Mouse (Mus musculus) frontal cortex, postnatal 36 days (tissue): ENCODE data around the gene Ank2.
A peak's percentile ranks its signal among the peaks of the same experiment; 100 is the strongest.

ENCODE experiments used
- DNase-seq, 2 experiments: peaks; one replicate each; pipeline ENCODE4 v3.0.0; 2022; ENCODE audit warnings: low spot score in 2 of 2

Gene Ank2

DNA sequence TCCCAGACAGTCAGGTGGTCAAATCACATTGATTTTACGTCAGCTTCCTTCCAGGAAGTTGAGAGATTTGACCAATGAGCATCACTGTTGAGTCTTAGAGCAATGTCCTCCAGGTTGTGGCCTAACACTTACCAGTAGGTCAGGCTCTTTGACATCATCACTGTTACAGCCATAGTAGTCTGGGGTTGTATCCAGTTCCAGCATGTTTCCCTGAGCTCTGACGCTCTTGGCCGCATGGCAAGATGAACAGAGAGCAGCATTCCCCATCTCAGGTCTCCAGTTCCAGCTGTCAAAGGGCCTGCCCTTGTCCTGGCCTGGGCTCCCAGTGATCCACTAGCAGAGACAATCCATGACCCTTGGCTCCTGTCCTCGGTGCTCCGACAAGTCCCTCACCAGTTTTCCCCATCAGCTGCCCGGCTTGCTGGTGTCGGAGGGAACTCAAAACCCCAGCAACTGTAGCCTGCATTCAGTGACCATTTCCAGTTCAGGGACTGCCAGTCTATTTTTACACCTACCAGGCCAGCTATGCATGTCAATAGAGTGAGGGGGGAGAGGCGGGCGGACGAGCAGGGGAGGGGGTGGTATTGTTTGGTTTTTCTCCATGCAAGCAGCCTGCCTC is 374.7 kb downstream of the Ank2 start:
- no peak for DNase-seq

DNA sequence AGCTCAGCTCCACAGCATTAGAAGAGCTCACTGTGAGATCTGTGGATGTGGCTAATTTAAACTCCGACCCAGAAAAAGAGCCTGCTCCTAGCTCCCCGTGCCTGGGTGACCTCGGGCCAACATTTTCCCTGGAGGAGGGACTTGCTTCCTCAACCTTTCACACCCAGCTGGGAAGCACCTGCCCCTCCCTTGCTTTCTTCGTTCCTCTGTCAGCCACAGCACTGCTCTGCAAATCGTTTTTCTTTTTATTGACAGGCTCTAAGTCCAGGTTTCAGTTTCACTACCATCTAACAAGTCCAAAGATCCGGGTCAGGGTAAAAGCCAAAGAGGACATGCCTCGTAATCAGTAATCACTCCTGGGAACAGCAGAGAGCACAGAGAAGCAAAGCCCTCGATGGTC is 375.8 kb downstream of the Ank2 start:
- DNase-seq = no peak

DNA sequence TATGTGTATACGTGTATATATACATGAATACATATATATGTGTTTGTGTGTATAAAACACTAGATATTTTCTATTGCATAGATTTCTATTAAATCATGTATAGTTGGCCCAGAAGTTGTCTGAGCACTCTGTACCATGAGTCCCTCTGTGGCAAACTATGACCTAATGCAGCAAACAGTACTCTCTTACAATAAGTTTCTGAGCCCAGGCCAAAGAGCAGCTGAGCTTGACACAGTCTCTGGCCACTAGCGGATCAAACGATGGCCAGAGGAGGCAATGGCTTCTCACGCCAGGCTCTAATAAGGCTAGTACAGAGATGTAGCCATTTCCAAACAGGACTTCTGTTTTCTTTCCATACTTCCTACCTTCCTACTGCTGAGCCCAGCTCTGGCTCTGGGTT is 380.4 kb downstream of the Ank2 start:
- DNase-seq = no peak

DNA sequence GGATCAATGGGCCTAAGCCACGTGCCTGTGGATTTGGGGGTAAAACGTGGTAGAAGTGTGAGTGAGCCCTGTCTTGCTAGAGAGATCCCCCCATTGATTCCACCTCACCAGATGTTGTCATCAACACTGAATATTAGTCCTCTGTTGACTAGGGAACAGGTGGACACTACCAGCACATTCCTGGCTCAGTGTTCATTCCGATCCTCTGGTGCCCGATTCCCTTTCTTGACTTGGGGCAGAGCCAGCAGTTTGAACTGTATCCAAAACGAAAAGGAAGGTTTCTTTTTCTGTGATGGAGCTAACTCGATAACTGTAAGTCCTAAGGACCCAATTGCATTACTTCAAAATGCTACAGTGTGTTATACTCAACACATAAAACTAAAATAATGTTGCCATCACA is 382.9 kb downstream of the Ank2 start:
- no peak for DNase-seq

DNA sequence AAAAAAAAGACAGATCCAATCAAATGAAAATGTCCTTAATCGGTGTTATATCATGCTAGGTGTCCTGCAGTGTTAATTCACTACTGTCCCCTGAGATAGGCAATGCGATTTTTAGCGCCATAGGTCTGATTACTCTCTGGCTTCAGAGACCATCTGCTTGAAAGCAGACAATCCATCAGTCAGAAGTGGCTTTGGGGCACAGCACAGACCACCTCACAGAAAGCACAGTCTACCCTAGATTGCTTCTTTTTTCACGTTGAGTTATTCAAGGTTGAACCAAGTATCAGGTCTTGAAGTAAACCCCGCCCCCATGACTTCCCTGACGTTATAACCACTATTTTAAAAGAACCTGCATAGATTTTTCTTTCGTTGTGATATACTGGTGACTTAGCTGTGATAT is 385.9 kb downstream of the Ank2 start:
- DNase-seq = no peak

DNA sequence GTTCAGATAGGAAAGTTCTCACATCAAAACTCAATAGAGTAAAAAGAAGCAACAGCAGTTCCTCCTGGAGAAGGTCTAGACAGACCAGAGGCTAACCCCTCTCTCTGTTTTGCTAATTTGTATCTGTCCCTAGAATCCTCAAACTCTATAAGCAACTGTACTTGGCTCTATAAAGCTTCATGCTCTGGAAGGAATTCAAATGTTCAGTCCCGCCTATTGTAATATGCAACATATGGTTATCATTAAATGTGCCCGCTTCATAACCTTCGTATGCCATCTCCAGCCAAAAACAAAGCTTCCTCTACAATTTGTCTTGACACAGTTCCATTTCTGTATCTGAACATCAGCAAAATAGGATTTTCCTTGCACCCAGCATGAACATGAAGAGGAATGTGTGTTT is 389.7 kb downstream of the Ank2 start:
- DNase-seq = no peak

DNA sequence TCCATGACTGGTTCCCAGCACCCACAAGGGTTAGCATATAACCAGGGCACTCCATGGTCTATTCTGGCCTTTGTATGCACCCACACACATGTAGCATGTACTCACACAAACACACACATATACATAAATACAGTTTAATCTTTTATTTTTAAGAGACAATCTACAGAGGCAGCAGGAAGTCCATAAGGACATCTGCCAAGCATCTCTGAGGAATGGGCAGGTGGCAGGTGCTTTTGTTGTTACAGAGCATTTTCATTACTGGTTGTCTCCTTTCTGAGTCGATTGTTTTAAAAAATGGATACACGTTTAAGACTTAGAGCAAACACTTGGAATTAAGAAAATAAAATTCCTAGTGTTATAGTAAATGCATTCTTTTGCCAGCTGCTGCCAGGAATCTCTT is 390.7 kb downstream of the Ank2 start:
- no peak for DNase-seq

DNA sequence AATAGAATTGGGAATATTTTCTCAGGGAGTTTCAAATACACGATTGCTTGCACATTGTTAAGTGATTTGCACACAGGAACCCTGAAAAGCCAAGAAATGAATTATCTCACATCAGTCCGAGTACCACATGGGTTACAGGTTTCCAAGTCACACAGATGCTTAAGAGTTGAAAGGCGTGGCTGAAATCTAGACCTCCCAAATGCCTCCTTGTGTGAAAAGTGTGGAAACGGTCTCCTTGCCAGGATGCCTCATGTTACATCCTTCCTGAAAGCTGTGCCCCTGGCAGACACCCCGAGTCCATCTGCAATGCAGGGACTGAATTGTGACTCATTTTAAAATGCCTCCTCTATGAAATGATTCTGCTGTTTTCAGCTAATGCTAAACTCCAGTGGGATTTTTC is 391.9 kb downstream of the Ank2 start:
- DNase-seq = no peak

DNA sequence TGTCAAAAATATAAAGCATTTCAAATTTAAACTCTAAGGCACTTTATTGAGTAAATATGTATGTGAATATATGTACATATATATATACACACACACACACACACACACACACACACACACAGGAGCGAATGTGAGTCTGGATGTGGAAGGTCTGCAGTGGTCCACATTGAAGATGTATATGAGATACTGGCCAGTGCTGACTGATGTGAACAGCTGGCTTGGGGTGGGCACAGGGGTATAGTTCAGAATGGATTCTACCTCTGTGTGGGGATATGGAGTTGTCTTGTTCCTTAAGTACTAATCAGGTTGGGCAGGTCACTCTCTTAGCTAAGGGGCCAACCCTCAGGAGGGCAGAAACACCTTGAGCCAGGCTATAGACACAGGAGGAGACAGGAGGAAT is 397.8 kb downstream of the Ank2 start:
- DNase-seq = no peak

DNA sequence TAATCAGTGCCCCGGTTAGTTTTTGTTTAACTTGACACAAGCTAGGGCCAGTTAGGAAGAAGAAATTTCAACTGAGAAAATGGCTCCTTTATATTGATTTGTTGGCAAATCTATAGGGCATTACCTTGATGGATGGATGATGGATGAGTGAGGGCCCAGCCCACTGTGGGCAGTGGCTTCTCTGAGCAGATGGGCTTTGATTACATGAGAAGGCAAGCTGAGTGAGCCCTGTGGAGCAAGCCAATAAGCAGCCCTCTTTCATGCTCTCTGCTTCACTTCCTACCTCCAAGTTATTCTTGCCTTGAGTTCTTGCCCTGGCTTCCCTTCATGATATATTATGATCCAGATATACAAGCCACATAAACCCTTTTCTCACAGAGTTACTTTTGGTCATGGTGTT is 401.4 kb downstream of the Ank2 start:
- no peak for DNase-seq

DNA sequence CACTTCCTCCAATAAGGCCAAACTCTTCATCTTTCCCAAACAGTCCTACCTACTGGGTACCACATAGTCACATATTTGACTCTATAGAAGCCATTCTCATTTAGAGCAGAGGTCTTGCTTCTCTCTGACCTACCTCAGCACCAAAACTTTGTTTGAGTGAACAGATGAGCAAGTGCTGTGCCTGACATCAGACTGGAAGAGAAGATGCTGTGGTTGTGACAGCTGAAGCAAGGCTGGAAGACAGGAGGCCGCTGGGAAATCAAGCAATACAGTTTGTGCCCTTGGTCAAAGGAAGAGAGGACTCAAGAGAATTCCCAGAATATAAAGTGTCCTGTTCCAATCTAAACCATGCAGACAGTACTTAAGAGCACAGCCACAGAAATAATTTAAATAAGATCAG is 402.0 kb downstream of the Ank2 start:
- DNase-seq = no peak

DNA sequence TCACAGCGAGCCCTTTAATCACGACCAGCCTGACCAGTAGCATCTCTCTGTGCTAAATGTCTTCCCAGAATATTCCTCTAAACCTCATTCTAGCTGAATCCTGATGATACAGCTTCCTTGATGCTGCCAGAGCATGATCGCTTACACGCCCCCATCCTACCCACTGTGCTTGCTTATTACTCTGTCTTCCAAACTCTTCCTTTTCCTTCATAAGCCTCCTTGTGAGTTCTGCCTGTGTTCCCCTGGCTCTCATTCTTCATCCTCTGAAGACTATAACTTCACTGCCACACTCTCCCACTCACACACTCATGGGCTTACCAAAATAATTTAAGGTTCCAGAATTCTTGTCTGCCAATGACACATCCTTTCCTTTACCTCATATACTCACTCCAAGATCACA is 405.5 kb downstream of the Ank2 start:
- peak; percentile 47 to 59 for DNase-seq

DNA sequence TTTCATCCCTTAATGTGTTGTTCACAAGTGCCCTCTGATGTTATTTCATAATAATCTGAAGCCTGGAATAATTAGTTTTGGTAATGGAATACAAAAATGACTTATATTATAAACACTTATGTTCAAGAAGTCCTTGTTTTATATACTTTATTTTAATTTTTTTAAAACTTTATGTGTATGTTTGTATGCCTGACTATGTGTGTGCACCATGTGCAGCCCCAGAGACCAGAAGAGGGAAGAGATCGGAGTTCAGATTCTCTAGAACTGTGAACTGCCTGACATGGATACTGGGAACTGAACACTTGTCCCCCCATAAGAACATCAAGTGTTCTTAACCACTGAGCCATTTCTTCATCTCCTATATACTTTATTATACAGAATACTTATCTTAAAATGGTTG is 411.6 kb downstream of the Ank2 start:
- no peak for DNase-seq

DNA sequence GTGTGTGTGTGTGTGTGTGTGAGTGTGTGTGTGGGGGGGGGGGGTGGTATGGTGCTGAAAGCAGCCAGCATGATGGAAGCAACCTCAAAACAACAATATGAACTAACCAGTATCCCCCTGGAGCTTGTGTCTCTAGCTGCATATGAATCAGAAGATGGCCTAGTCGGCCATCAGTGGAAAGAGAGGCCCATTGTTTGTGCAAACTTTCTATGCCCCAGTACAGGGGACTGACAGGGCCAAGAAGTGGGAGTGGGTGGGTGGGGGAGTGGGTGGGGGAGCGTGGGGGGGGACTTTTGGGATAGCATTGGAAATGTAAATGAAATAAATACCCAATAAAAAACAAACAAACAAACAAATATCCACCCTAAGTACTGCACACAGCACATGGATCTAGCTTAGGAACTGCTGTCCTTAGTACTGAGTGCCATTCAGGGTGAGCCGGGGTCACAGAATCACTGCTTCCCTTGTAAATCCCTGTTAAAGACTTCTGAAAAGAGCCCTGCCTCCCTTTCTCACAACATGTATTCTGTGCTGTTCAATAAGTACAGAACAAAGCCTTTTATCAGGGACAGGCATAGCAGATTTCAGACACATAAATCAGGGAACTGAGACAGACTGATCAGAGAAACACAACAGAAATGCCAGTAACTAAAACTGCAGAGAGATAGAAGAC is 412.2 kb downstream of the Ank2 start:
- DNase-seq = no peak

DNA sequence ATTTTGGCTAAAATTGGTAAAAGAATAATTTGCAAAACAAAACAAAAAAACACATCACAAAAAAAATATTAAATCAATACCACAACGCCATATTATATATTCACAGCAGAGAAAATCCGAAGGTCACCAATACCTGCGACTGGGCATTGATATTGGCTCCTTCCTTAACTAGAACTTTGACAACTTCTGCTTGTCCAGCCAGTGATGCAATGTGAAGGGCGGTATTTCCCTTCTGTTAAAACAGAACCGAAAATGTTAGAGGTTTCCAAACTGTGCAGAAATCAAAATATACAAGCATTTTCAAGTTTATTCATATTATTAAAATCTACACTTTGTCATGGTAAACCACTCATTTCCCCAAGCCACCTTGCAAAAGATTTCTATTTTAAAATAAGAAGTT is 421.8 kb downstream of the Ank2 start:
- no peak for DNase-seq

DNA sequence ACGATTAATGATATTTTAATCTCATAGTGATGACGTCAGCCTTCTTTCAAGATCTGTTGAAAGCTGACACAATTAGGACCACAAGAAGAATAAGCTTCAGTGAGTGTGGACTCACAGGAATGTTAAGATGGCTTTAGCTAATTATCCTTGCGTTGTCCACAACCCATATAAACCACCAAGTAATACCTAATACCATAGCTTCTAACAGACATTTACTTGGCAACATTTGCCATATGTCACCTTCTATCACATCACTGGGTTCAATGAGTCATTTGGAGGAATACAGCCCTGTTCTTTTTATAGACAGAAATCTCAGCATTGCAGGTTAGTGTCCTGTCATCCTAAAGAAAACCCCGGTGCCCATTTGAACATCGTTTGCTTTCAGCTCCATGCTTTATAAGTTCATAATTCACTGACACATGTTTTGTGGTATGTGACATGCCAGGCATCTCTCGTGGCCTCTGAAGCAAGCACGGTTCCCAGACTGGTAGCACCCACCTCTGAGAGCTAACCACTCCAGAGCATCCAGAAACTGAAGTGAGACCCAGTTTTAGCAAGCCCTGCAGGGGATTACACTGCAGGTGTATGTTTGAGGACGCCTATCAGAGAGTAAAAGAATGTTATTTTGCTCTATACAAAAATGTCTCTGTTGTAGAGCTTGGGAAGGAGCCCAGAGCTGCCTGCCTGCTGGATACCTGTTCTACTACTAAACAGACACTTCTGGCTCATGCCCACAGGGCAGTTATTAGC is 423.4 kb downstream of the Ank2 start:
- DNase-seq = no peak

DNA sequence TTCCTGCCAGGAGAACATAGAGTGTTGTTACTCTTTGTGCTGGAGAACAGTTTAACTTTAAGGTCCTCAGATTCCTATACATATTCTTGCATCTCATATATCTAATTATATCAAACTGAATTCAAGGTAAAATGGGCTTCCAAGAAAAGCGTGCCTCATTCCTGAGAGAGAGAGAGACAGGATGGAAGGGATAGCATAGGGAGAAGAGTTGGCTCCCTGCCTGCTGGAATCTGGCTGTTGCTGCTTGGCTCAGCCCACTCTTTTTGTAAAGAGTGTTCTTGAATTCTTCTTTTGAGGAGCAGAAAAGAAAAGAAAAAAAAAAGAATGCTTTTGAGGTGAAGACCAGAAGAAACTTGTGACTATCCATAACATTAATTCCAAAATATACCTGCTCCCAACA is 427.7 kb downstream of the Ank2 start:
- DNase-seq = peak; percentile 65 to 84

DNA sequence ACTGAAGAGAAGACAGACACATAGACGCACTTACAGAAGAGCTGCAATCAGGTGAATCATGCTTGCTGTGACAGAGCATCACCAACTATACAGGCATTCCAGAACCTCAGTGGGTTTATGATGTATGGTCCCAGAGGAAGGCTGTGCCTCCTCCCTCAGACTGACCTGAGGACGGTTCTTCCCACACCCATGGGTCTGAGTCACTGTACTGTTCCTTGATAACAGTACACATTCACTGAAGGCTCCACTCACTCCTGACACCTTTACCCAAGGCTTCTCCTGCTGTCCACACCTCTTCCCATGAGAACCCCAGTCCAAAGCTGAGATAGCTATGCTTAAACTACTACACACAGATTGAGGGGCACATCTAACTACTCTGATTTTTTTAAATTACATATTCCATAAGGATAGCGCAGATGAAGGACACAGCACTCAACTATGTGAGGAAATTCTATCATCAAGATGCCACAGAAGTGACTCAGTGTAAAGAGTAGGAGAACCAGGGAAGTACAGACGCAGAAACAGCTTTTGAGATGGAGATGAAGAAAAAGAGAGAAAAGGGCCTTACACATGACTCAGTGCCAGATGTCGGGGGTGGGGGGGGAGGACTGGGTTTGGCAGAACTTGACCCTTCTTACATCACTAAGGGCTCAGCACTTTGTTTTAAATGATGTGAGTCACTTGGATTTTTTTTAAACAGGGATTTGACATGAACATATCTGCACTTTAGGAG is 435.3 kb downstream of the Ank2 start:
- DNase-seq = no peak

DNA sequence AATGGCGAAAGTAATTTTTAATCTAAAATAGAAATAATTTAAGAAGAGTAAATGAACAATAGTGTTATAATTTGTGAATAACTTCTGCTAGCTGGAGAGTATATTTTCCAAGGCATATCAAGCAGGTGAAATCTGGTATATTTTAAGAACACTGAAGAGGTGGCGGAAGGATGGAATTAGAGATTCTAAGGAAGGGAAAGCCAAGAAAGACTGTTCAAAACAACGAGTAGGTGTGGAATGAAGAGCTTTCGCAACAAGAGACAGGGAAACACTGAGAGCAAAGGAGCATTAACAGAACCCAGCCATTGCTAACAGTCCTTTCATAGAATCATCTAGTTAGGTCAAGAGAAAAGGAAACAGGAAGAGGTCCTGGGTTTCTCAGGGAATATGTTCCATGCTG is 439.5 kb downstream of the Ank2 start:
- no peak for DNase-seq

DNA sequence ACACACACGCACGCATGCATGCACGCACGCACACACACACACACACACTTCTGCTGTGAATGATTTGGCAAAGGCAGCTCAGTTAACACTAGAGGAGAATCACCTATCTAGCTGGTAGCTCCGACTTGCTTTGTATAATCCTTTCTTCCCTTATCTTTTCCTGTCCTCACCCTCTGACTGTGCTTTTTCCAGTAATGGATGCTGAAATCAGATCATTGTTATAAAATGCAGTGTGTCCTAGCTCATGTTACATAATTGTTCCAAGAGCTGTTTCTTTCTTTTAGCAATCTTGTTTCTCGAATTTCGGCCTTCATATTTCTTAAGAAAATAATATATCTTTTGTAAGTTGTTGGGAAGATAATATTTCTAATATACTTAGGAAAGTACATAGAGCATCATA is 457.9 kb downstream of the Ank2 start:
- no peak for DNase-seq

DNA sequence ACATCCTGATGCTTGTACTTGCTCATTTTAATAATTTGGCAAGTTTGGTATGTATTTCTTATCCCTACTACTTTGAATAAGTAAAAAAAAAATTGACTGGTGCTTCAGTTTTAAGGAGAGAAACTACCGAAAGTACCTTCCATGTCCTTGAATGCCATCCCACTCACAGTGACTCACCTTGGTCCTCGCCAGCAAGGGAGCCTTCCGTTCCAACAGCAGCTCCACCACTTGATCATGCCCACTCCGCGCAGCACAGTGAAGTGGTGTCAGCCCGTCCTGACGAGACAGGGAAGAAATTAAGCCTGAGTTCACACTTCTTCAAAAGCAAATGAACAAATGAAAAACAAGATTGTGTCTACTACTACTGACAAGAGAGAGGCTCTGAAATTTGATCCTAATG is 460.6 kb downstream of the Ank2 start:
- peak in 1 of 2 experiments; percentile 38 for DNase-seq

DNA sequence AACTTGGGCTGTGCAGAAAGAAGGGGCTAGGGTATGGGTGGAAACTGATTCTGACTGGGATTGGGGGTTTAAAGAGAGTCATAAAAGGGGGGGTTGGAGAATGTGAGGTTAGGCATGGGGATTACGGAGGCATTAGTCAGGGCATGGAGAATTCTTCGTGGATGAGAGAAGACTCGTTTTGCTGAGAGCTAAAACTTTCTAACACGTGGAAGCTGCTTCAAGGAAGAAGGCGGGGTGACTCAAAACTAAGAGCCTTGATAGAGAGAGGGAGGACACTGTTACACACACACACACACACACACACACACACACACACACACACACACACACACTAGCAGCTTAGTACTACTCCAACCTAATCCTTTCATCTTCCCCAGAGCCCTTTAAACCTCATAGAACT is 463.0 kb downstream of the Ank2 start:
- DNase-seq = no peak

DNA sequence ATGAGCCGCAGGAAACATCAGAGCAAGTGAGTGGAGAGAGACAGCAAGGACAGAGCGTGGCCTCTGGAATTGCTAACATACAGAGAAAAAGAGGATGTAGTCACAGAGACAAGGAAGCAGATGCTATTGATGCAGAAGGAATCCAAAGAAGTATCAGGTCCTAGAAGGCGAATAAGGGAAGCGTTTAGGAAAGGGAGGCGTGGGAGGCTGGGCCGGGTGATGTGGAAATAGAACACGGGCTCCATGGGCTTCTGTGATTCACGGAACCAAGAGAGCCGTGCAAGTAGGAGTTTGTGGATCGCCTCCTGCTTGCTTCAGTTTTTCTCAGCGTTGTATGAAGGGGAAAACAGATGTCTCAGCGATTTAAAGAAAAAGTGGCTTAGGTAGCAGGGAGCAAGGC is 463.6 kb downstream of the Ank2 start:
- DNase-seq = peak; percentile 74 to 85
